Mouse (Mus musculus) ES-E14 (cell line): ENCODE measurements around the gene Plbd1. TPM values are rescaled to one million over a fixed set of nuclear protein-coding genes. Genes with fewer than 3 reads are reported as not detected.

Source experiments
- DNase-seq: peaks from one replicate; pipeline ENCODE4 v3.0.0-alpha.2; 2013; ENCODE audit warnings: low read depth, low spot score
- H3K27ac ChIP-seq: 2 replicates; pipeline ENCODE4 v1.5.1; 2012; ENCODE audit warnings: low read depth, mild to moderate bottlenecking, low read length, moderate library complexity, mixed read lengths; ENCODE audit not compliant: poor library complexity, insufficient read depth, severe bottlenecking
- H3K36me3 ChIP-seq: 2 replicates; pipeline ENCODE4 v1.6.1; 2012; ENCODE audit warnings: mild to moderate bottlenecking, low read length, moderate library complexity, mixed read lengths; ENCODE audit not compliant: control insufficient read depth, poor library complexity, insufficient read depth, severe bottlenecking
- H3K4me1 ChIP-seq, 2 experiments: fragments of 150-350 bp in 1 of 2; sonication (generic) in 1 of 2; 2 replicates each; pipeline ENCODE4 v1.6.1; 2012; ENCODE audit warnings: low read length in 2 of 2, mild to moderate bottlenecking in 1 of 2, mixed read lengths in 1 of 2; ENCODE audit not compliant: control insufficient read depth in 2 of 2, insufficient read depth in 2 of 2, poor library complexity in 1 of 2
- H3K4me3 ChIP-seq, 2 experiments: fragments of 150-350 bp in 1 of 2; sonication (generic) in 1 of 2; 2 replicates each; pipeline ENCODE4 v1.5.1; 2012; ENCODE audit warnings: low read length in 2 of 2, low read depth in 1 of 2, mild to moderate bottlenecking in 1 of 2, mixed read lengths in 1 of 2; ENCODE audit not compliant: insufficient read depth in 1 of 2, poor library complexity in 1 of 2, severe bottlenecking in 1 of 2
- H3K9ac ChIP-seq: 2 replicates; pipeline ENCODE4 v1.6.1; 2012; ENCODE audit warnings: low read depth, mild to moderate bottlenecking, low read length, mixed read lengths; ENCODE audit not compliant: poor library complexity, insufficient read depth, severe bottlenecking
- H3K9me3 ChIP-seq: fragments of 150-350 bp; sonication (generic); 2 replicates; pipeline ENCODE4 v1.6.1; 2012; ENCODE audit warnings: low read depth, mild to moderate bottlenecking, low read length; ENCODE audit not compliant: control insufficient read depth, insufficient read depth
- CHD2 ChIP-seq: IDR thresholded peaks from 2 replicates; pipeline ENCODE4 v1.6.1; 2014; ENCODE audit warnings: mild to moderate bottlenecking, low read depth, low read length, inconsistent platforms
- HCFC1 ChIP-seq: IDR thresholded peaks from 2 replicates; pipeline ENCODE4 v1.6.1; 2012; ENCODE audit warnings: low read length, inconsistent platforms, borderline replicate concordance; ENCODE audit not compliant: insufficient read depth
- MAFK ChIP-seq: IDR thresholded peaks from 2 replicates; pipeline ENCODE4 v1.6.1; 2014; ENCODE audit warnings: mild to moderate bottlenecking, low read depth, low read length, inconsistent platforms; ENCODE audit not compliant: insufficient read depth
- ZC3H11A ChIP-seq: IDR thresholded peaks from 2 replicates; pipeline ENCODE4 v1.6.1; 2012; ENCODE audit warnings: low read depth, mild to moderate bottlenecking, inconsistent platforms, low read length, borderline replicate concordance
- ZNF384 ChIP-seq: IDR thresholded peaks from 2 replicates; pipeline ENCODE4 v1.6.1; 2012; ENCODE audit warnings: low read depth, low read length, inconsistent platforms
- in situ Hi-C, 2 experiments: fragments of 600-800 bp; cut with MboI; formaldehyde crosslinking; loops; one replicate each; pipeline ENCODE4 v1.15.1; 2025; ENCODE audit warnings: low sequenced_read_pairs in 2 of 2, inconsistent platforms in 1 of 2; ENCODE audit not compliant: unreplicated experiment in 2 of 2
- total RNA-seq: library from RNA; depleted of rRNA; stranded (reverse); fragments of 300-350 nt; gene quantifications from 2 replicates; pipeline ENCODE4 v1.2.3, GENCODE M21; 2012

The Plbd1 gene
- total RNA-seq, 1 experiment: 2.5 TPM

DNA sequence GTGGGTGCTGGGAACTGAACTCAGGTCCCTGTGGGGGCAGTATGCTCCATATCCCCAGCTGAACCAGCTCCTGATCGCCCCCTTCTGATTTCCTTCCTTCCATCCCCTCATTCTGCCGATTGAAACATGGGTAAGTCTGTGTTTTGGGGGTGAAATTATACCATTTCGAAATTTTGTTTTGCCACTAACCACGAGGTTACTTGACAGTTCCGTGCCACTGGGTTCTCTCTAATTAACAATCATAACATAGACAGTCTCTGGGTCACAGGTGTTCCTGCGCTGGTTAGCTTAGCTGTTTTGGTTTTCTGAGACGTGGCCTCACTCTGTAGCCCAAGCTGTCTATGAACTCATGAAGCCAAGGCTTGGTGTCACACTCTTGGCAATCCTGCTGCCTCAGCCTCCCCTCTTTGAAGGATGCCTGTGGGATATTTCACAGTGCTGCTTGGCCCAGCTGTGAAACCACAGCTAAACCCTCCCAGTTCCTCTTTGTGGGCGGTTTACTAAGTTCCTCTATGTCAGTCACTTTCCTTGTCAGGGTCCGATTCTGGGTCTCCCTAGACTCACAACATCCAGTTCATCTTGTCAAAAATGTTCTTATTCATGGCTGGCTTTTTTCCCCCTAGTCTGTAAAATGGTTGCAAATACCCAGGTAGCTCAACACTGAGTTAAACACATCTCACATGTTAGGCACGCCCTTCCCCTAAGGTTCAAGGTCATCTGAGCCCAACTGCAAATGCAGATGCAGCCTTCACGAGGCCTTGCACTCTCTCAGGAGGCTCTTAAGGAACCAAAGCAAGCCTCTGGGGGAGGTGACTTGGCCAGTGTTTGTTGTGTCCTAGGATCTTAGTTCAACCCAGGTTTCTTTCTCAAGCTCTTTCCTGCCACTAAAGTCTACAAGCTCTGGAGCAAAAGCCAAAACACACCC, 21.9 kb upstream of the Plbd1 start:
- Histone ChIP-seq H3K4me3 (no peak overlapping the region), H3K4me1 (peaks cover 0 to 2% of the 10 kb centered on the region in 2 experiments; a peak in 1 of 4 replicates), H3K36me3 (no peaks in the 10 kb centered on the region), H3K9me3 (no peaks in the 10 kb centered on the region), H3K9ac (no peak overlapping the region), H3K27ac (no peak overlapping the region)
- in situ Hi-C loops: no loop called here
- DNase-seq: no peak
- TF ChIP-seq MAFK (no peak), HCFC1 (no peak), ZNF384 (no peak), ZC3H11A (no peak), CHD2 (no peak)

DNA sequence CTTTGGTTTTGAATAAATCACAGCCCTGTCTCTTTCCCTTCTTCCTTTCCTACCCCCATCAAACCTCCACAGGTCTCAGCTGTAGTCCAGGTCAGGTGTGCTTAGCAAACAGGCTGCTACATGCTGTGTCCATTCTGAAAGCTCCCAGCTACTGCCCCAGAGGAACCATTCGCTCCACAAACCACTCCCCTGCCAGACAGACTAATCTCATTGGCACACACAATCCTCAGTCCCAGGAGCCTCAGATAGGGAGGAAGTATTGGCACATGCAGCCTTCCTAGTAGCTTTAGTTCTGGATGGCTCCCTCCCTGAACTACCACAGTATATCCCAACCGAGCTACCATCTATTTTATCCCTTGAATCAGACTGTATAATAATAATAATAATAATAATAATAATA, 17.7 kb upstream of the Plbd1 start:
- H3K9ac ChIP-seq: no peak overlapping the region
- DNase-seq: no peak
- H3K36me3 ChIP-seq: no peaks in the 10 kb centered on the region
- peaks cover 0 to 2% of the 10 kb centered on the region in 2 experiments; a peak in 1 of 4 replicates for H3K4me1 ChIP-seq
- H3K4me3 ChIP-seq: no peak overlapping the region
- H3K9me3 ChIP-seq: no peaks in the 10 kb centered on the region
- in situ Hi-C loops: no loop called here
- TF ChIP-seq ZC3H11A: no peak
- TF ChIP-seq ZNF384: no peak
- TF ChIP-seq CHD2: no peak
- no peak for TF ChIP-seq MAFK
- no peak for TF ChIP-seq HCFC1
- no peak overlapping the region for H3K27ac ChIP-seq

DNA sequence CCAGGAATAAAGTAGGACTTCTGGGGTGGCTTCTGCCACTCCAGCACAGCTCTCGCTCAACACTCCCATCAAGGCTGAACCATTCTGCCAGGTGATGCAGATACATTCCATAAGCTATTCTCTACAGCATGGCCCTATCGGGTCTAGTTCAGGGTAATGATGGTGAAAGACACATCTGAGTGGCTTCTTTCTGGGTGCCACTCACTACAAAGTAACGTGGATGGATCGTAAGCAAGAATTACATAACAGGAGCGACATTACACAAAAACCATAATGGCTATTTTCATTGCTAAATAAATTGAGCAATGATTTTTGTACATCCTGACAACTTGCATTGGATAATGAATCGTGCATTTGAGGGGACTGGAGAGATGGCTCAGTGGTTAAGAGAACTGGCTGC, 13.2 kb upstream of the Plbd1 start:
- Histone ChIP-seq H3K4me3 (no peak overlapping the region), H3K9ac (no peak overlapping the region), H3K36me3 (no peaks in the 10 kb centered on the region), H3K4me1 (peaks cover 0 to 6% of the 10 kb centered on the region in 2 experiments; a peak in 1 of 4 replicates), H3K9me3 (no peaks in the 10 kb centered on the region), H3K27ac (no peak overlapping the region)
- in situ Hi-C loops: no loop called here
- DNase-seq: no peak
- TF ChIP-seq ZC3H11A (no peak), CHD2 (no peak), ZNF384 (no peak), MAFK (no peak), HCFC1 (no peak)

DNA sequence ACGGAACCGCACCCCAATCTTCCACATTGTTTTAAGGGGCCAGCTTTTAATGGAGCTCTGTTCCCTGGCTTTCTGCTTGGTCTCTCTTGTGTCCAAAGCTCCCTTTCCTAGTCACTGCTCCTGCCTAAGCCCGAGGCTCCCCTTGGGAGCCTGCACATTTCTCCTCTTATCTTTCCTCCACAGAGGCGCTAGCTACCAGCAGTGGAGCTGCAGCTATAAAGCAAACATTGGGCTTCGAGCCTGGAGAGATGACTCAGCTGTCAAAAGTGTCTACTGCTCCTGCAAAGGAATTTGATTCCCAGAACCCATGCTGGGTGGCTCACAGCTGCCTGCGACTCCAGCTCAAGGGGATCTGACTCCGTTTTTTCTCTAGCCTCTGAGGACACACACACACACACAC, 10.7 kb upstream of the Plbd1 start:
- in situ Hi-C loops: no loop called here
- H3K9ac ChIP-seq: no peak overlapping the region
- no peak for DNase-seq
- no peak overlapping the region for H3K4me3 ChIP-seq
- no peak overlapping the region for H3K27ac ChIP-seq
- TF ChIP-seq HCFC1 (no peak), MAFK (no peak), ZC3H11A (no peak)
- peaks cover 0 to 9% of the 10 kb centered on the region in 2 experiments; a peak in 1 of 4 replicates for H3K4me1 ChIP-seq
- H3K9me3 ChIP-seq: no peaks in the 10 kb centered on the region
- no peaks in the 10 kb centered on the region for H3K36me3 ChIP-seq
